Mouse (Mus musculus): Measurements from ENCODE around the gene Atp7b. TPM values are rescaled to one million over a fixed set of nuclear protein-coding genes. Genes with fewer than 3 reads are reported as not detected.

The Atp7b gene
- polyA plus RNA-seq, 1 experiment from 2014 or later, result 2.3 TPM

DNA sequence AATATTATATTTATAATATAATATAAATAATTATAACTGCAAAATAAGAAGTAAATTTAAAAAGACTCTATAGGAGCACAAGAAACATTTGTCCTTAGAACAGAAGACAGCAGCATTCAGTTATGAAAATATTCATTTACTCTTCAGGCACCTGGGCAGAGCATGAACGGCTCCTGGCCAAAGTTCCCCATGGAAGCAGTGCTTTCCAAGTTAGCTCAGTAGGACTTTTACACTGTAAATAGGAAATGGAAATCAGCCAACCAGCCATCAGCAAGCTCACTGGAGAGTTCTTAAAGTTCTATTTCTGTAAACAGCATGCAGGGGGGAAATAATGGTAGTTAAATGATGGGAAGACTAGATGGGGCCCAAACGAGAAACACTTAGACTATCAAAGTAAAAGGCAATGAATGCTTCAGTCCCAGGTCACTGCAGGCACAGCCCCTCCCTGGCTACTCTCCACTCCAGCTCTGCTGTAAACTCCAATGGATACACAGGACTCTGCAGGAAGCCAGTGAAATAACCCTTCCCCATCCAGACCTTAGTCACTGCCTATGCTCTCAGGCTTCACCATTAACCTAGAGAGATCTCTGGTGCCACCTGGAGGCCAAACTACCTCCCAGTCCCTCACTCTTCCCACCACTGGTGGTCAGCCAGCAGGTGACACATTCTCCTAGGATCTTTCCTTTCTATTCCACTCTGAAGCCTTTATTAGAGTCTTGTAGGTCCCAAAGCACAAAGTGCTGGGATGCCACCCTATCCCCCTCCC, 12.2 kb downstream of the Atp7b start:
- Histone ChIP-seq H3K9ac (no peak overlapping the region), H3K27ac (no peak overlapping the region), H3K36me3 (replicated peaks) (no peaks in the 10 kb centered on the region), H3K27me3 (no peaks in the 10 kb centered on the region), H3K4me2 (no peak overlapping the region), H3K4me1 (no peaks in the 10 kb centered on the region), H3K9me3 (no peaks in the 10 kb centered on the region), H3K4me3 (replicated peaks) (no peak overlapping the region)
- WGBS, result 77% methylated on average over 2 of the region's 2 CpGs
- ATAC-seq (ENCODE audit: low FRiP score), result 0 out of 2 replicates have a peak, but pooled peaks have one; percentile 61

DNA sequence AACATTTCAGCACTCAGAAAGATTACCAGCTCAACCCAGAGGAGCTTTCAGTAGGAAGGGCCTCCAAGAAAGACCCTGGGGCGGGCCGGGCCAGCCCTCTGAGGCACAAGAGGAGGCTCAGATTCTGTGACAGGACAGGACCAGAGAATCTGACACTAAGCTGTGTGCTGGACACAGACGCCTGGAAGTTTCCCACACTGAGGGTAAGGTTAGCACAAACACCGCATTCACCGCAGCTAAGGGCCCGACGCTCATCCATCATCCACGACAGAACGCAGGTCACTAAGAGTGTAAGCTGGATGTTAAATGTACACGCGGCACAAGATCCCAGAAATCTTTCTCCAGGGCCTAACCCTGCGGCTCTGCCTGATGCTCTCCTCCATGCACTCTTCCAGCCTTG, 16.4 kb downstream of the Atp7b start:
- Histone ChIP-seq H3K4me1 (peaks cover 9% of the 10 kb centered on the region), H3K9me3 (no peaks in the 10 kb centered on the region), H3K27ac (no peak overlapping the region), H3K36me3 (replicated peaks) (no peaks in the 10 kb centered on the region), H3K9ac (no peak overlapping the region), H3K4me2 (no peak overlapping the region), H3K27me3 (no peaks in the 10 kb centered on the region), H3K4me3 (replicated peaks) (no peak overlapping the region)
- no peak for ATAC-seq (ENCODE audit: low FRiP score)
- 69% methylated on average over 12 of the region's 12 CpGs for WGBS

- H3K9ac ChIP-seq, result no peak overlapping the region
- no peaks in the 10 kb centered on the region for H3K36me3 ChIP-seq (replicated peaks)
- 87% methylated on average over 3 of the region's 3 CpGs for WGBS
- no peak overlapping the region for H3K4me3 ChIP-seq (replicated peaks)
- H3K9me3 ChIP-seq, result no peaks in the 10 kb centered on the region
- peaks cover 9% of the 10 kb centered on the region for H3K4me1 ChIP-seq
- no peak overlapping the region for H3K27ac ChIP-seq
- no peak for ATAC-seq (ENCODE audit: low FRiP score)
- H3K4me2 ChIP-seq, result no peak overlapping the region
- no peaks in the 10 kb centered on the region for H3K27me3 ChIP-seq
Observed at GRCm38 (mm10) chr8:22042515-22042914, 17.6 kb downstream of the Atp7b start.

DNA sequence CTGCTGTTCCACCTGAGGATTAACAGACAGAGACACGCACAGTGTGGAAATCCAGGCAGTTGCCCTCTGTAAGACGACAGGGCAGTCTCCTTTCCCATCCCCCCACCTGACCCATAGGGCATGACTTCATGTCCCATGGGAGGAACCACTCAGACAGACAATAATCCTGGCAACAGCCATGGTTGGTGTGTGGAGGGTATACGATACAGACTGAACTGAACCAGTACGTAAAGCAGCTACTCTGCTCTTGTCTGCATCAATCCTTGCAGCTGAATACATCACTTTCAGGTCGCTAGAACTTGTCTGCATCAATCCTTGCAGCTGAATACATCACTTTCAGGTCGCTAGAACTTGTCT, 20.0 kb downstream of the Atp7b start:
- H3K4me3 ChIP-seq (replicated peaks), result no peak overlapping the region
- H3K27ac ChIP-seq, result no peak overlapping the region
- no peaks in the 10 kb centered on the region for H3K9me3 ChIP-seq
- 0 out of 2 replicates have a peak, but pooled peaks have one; percentile 17 for ATAC-seq (ENCODE audit: low FRiP score)
- H3K9ac ChIP-seq, result no peak overlapping the region
- H3K36me3 ChIP-seq (replicated peaks), result no peaks in the 10 kb centered on the region
- H3K4me1 ChIP-seq, result peaks cover 9% of the 10 kb centered on the region
- no peaks in the 10 kb centered on the region for H3K27me3 ChIP-seq
- no peak overlapping the region for H3K4me2 ChIP-seq
- 34% methylated on average over 6 of the region's 6 CpGs for WGBS

DNA sequence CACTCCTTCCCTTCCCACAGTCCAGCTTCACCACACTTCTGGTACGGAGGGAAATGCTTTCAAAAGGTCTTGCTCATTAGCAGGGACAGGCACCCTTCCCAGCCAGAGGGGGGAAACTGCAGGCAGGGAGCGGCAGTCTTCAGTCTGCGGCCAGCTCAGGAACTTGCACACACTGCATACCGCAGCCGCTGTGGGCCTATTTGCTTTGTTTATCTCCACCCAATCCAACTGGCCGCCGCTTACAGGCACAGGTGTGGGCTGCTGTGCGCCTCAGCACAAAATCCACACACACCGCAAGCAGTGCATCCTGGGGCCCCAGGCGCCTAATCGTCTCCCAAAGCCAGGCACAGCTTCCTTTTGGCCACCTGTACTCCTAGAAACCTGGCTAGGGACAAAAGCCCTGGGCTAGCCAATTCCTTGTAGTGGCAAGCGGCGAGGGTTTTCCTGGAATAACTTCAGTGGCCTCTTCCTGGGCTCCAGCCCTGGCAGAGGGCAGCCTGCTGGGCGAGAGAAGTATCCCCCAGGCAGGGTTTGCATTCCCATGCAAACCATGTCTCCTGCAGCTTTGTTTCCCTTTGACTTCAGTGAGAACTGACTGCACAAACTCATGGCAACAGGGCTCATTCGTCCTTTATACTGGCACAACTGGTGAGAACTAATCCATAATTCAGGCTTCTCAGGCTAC, 20.5 kb downstream of the Atp7b start:
- ATAC-seq (ENCODE audit: low FRiP score), result no peak
- H3K27ac ChIP-seq, result no peak overlapping the region
- H3K9me3 ChIP-seq, result no peaks in the 10 kb centered on the region
- WGBS, result 14% methylated on average over 15 of the region's 15 CpGs
- no peak overlapping the region for H3K9ac ChIP-seq
- H3K27me3 ChIP-seq, result no peaks in the 10 kb centered on the region
- peak overlapping the region; percentile 17 for H3K4me2 ChIP-seq
- H3K4me1 ChIP-seq, result peaks cover 9% of the 10 kb centered on the region
- no peak overlapping the region for H3K4me3 ChIP-seq (replicated peaks)
- no peaks in the 10 kb centered on the region for H3K36me3 ChIP-seq (replicated peaks)

GRCm38 (mm10) chr8:22037022-22037421, 23.1 kb downstream of the Atp7b start:
- Histone ChIP-seq H3K36me3 (replicated peaks) (no peaks in the 10 kb centered on the region), H3K9me3 (no peaks in the 10 kb centered on the region), H3K4me1 (peaks cover 9% of the 10 kb centered on the region), H3K27ac (no peak overlapping the region), H3K9ac (no peak overlapping the region), H3K4me3 (replicated peaks) (no peak overlapping the region), H3K27me3 (no peaks in the 10 kb centered on the region), H3K4me2 (no peak overlapping the region)
- 79% methylated on average over 7 of the region's 7 CpGs for WGBS
- no peak for ATAC-seq (ENCODE audit: low FRiP score)

DNA sequence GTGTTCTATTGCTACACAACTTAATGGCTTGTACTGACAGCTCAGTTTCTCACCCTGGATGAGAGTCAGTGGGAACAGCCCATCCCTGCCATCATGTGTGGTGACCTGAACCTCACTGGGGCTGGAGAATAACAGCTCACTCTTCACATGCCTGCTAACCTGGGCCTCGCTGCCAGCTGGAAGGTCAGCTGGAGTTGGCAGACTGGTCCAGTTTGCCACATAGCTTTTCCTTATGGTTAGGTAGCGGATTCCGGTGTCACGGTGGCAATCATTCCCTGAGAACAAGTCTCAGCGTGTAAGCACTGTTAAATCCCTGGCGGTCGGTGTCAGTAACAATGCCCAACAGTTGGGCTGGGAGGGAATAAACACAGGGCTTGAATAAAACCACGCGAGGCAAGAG, 24.0 kb downstream of the Atp7b start:
- H3K4me3 ChIP-seq (replicated peaks), result no peak overlapping the region
- ATAC-seq (ENCODE audit: low FRiP score), result no peak
- WGBS, result 88% methylated on average over 9 of the region's 9 CpGs

DNA sequence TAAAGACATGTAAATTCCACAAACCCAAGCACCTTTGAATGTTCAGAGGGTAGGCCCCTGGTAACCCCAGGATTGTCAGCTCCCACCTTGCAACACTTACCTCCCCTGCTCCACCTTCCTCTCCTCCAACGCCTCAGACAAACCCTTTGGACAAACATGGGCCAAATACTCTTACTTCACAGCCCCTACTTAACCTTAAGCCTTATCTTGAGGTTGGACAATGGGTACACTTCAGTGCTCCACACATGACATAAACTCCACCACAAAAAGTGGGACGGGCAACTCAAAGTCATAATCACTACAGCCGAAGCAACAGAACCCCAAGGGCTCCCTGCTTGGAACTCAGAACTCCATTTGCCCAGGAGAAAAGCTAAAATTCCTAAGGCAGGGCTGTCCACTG, 29.1 kb downstream of the Atp7b start:
- H3K9me3 ChIP-seq, result no peaks in the 10 kb centered on the region
- no peak overlapping the region for H3K9ac ChIP-seq
- WGBS, result 88% methylated on average over 3 of the region's 3 CpGs
- no peak overlapping the region for H3K4me3 ChIP-seq (replicated peaks)
- no peak overlapping the region for H3K27ac ChIP-seq
- no peaks in the 10 kb centered on the region for H3K36me3 ChIP-seq (replicated peaks)
- H3K4me1 ChIP-seq, result no peaks in the 10 kb centered on the region
- no peak for ATAC-seq (ENCODE audit: low FRiP score)
- no peak overlapping the region for H3K4me2 ChIP-seq
- no peaks in the 10 kb centered on the region for H3K27me3 ChIP-seq

More for the DNA sequence above, 24.0 kb downstream of the Atp7b start:
- Histone ChIP-seq H3K9me3 (no peaks in the 10 kb centered on the region), H3K36me3 (replicated peaks) (no peaks in the 10 kb centered on the region), H3K27ac (no peak overlapping the region), H3K27me3 (no peaks in the 10 kb centered on the region), H3K4me1 (peaks cover 9% of the 10 kb centered on the region), H3K9ac (no peak overlapping the region), H3K4me2 (no peak overlapping the region)

GRCm38 (mm10) chr8:22028973-22029372, 31.1 kb downstream of the Atp7b start:
- H3K36me3 ChIP-seq (replicated peaks), result no peaks in the 10 kb centered on the region
- no peak overlapping the region for H3K27ac ChIP-seq
- H3K4me1 ChIP-seq, result no peaks in the 10 kb centered on the region
- 91% methylated on average over 3 of the region's 3 CpGs for WGBS
- no peaks in the 10 kb centered on the region for H3K27me3 ChIP-seq
- no peaks in the 10 kb centered on the region for H3K9me3 ChIP-seq
- H3K4me2 ChIP-seq, result no peak overlapping the region
- ATAC-seq (ENCODE audit: low FRiP score), result no peak
- H3K4me3 ChIP-seq (replicated peaks), result no peak overlapping the region
- no peak overlapping the region for H3K9ac ChIP-seq

- Histone ChIP-seq H3K9ac (no peak overlapping the region), H3K4me3 (replicated peaks) (no peak overlapping the region), H3K4me1 (no peaks in the 10 kb centered on the region), H3K27me3 (no peaks in the 10 kb centered on the region), H3K4me2 (no peak overlapping the region), H3K27ac (no peak overlapping the region), H3K9me3 (no peaks in the 10 kb centered on the region), H3K36me3 (replicated peaks) (no peaks in the 10 kb centered on the region)
- 79% methylated on average over 4 of the region's 4 CpGs for WGBS
- no peak for ATAC-seq (ENCODE audit: low FRiP score)
Observed at GRCm38 (mm10) chr8:22025241-22025640, 34.9 kb downstream of the Atp7b start.

DNA sequence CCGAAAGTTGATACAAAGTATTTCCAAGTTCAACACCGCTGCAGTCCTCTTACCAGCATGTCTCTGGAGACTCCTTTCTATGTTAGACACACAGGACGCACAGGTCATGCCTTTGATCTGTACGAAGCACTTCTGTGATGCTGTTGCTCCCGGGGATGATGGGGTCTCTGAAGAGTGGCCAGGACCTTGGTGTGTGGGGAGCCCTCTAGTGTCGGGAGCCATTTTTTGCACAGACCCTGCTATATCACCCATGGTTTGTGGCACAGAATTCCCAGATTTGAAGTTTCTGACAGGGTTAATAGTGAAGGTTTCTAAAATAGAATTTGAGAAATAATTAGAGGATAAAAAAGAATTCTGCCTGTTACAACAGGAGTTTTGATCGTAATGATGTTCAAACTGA, 37.9 kb downstream of the Atp7b start:
- Histone ChIP-seq H3K27me3 (0 out of 2 replicates have a peak, but pooled peaks cover 7% of the 10 kb centered on the region), H3K4me2 (no peak overlapping the region), H3K9ac (no peak overlapping the region), H3K4me1 (no peaks in the 10 kb centered on the region), H3K36me3 (replicated peaks) (no peaks in the 10 kb centered on the region), H3K9me3 (no peaks in the 10 kb centered on the region), H3K4me3 (replicated peaks) (no peak overlapping the region), H3K27ac (no peak overlapping the region)
- 54% methylated on average over 7 of the region's 7 CpGs for WGBS
- no peak for ATAC-seq (ENCODE audit: low FRiP score)

DNA sequence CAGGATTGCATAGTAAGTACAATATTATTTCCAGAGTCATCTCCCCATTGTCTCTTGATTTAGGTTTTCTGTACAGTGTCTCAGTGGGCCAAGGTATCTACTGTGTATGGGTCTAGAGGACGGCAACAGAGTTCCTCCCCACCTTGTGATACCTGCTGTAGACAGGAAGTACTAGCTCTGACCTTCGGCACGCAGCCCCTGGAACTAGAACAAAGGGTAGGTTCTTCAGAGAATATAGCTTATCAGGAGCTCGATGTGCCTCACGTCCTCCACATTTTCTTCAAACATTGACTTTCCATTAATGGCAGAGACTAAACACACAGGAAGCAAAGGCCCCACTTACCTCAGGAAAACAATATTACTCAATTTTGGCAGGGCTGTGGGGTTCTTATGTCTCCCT, 40.6 kb downstream of the Atp7b start:
- H3K4me2 ChIP-seq, result no peak overlapping the region
- no peak overlapping the region for H3K27ac ChIP-seq
- H3K9me3 ChIP-seq, result no peaks in the 10 kb centered on the region
- no peak for ATAC-seq (ENCODE audit: low FRiP score)
- no peak overlapping the region for H3K9ac ChIP-seq
- H3K36me3 ChIP-seq (replicated peaks), result no peaks in the 10 kb centered on the region
- peaks cover 30% of the 10 kb centered on the region for H3K27me3 ChIP-seq
- H3K4me3 ChIP-seq (replicated peaks), result no peak overlapping the region
- 95% methylated on average over 5 of the region's 5 CpGs for WGBS
- no peaks in the 10 kb centered on the region for H3K4me1 ChIP-seq

DNA sequence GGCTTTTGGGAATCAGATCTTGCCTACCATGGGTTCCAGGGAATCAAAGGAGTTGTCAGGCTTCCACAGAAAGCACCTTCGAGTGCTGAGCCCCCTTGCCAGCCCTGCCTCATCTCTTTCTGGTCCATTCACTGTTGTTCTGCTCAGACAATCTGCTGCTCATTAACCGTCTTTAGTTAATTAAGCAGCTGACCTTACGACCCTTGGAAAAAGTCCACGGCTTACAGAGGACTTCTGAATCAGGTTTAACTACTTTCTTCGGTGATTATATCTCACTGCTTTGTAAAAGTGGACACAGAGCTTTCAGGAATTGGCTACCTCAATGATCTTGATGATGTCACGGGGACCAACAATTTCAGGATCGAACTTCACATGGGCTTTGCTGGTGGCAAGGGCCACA, 42.4 kb downstream of the Atp7b start:
- whole genome bisulfite sequencing, result 24% methylated on average over 7 of the region's 7 CpGs
- Histone ChIP-seq H3K9ac (no peak overlapping the region), H3K36me3 (replicated peaks) (no peaks in the 10 kb centered on the region), H3K4me2 (no peak overlapping the region), H3K4me1 (no peaks in the 10 kb centered on the region), H3K27me3 (peaks cover 42% of the 10 kb centered on the region), H3K9me3 (no peaks in the 10 kb centered on the region), H3K27ac (no peak overlapping the region), H3K4me3 (replicated peaks) (no peak overlapping the region)
- ATAC-seq (ENCODE audit: low FRiP score), result no peak
